Mouse (Mus musculus) ES-E14 (cell line): ENCODE results near the gene Anpep.

Experiments
- CHD2 ChIP-seq: IDR thresholded peaks from 2 replicates; pipeline ENCODE4 v1.6.1; 2014; ENCODE audit warnings: mild to moderate bottlenecking, low read depth, low read length, inconsistent platforms
- HCFC1 ChIP-seq: IDR thresholded peaks from 2 replicates; pipeline ENCODE4 v1.6.1; 2012; ENCODE audit warnings: low read length, inconsistent platforms, borderline replicate concordance; ENCODE audit not compliant: insufficient read depth
- MAFK ChIP-seq: IDR thresholded peaks from 2 replicates; pipeline ENCODE4 v1.6.1; 2014; ENCODE audit warnings: mild to moderate bottlenecking, low read depth, low read length, inconsistent platforms; ENCODE audit not compliant: insufficient read depth
- ZC3H11A ChIP-seq: IDR thresholded peaks from 2 replicates; pipeline ENCODE4 v1.6.1; 2012; ENCODE audit warnings: low read depth, mild to moderate bottlenecking, inconsistent platforms, low read length, borderline replicate concordance
- ZNF384 ChIP-seq: IDR thresholded peaks from 2 replicates; pipeline ENCODE4 v1.6.1; 2012; ENCODE audit warnings: low read depth, low read length, inconsistent platforms

DNA sequence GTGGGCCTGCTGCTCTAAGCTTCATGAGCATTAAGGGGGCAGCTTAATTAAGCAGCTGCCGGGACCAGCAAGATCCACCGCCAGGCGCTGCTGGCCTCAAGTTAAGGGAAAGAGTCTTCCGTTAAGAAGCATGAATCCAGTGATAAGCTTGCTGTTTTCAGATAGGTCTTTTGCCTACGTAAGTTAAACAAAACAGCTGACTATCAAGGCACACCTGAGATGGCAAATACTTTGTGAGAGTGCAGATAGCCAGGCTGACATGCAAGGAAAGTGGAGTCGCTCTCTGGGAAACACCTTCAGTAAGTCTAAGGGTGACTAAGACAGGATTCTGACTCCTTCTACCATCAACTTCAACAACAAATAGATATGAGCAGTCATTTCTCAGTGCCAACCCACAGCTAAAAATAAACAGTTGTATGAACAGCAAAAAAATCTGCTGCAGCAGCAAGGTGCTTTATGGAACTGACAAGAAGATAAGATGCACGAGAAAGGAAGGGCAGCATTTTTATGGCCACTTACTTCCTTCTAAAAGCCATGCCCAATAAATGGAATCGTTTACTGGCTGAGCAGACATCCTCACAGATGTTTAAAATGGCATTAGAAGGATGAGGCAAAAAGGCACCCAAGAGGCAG is 42.4 kb upstream of the Anpep start:
- no peak for TF ChIP-seq MAFK
- no peak for TF ChIP-seq CHD2
- no peak for TF ChIP-seq ZNF384
- no peak for TF ChIP-seq ZC3H11A
- no peak for TF ChIP-seq HCFC1
